Mouse (Mus musculus) forebrain, embryonic 14.5 days (tissue): ENCODE measurements around the gene Gm5741. TPM values are rescaled to one million over a fixed set of nuclear protein-coding genes. Genes with fewer than 3 reads are reported as not detected.

ENCODE experiments used
- ATAC-seq: fragments of 200-750 bp; cut with Nextera tagmentation; 2 replicates; pipeline ENCODE4 v1.8.0; 2017; ENCODE audit warnings: mild to moderate bottlenecking, moderate library complexity
- DNase-seq: peaks from one replicate; pipeline ENCODE4 v3.0.0-alpha.2; 2015; ENCODE audit warnings: low spot score
- H3K27ac ChIP-seq: fragments of 300-500 bp; sonication (generic); 2 replicates; pipeline ENCODE4 v1.5.1; 2014; ENCODE audit warnings: low read depth, mild to moderate bottlenecking, control low read depth, low read length, moderate library complexity
- H3K27me3 ChIP-seq: fragments of 300-500 bp; sonication (generic); replicated peaks from 2 replicates; pipeline ENCODE4 v1.6.1; 2014; ENCODE audit warnings: low read length, control low read depth, mixed read lengths; ENCODE audit not compliant: control insufficient read depth, insufficient read depth
- H3K36me3 ChIP-seq: fragments of 300-500 bp; sonication (generic); 2 replicates; pipeline ENCODE4 v1.6.1; 2014; ENCODE audit warnings: low read length, control low read depth; ENCODE audit not compliant: control insufficient read depth, insufficient read depth
- H3K4me1 ChIP-seq: fragments of 300-500 bp; sonication (generic); 2 replicates; pipeline ENCODE4 v1.6.1; 2014; ENCODE audit warnings: antibody characterized with exemption, low read length, control low read depth; ENCODE audit not compliant: control insufficient read depth, insufficient read depth
- H3K4me2 ChIP-seq: fragments of 300-500 bp; sonication (generic); 2 replicates; pipeline ENCODE4 v1.6.1; 2014; ENCODE audit warnings: mild to moderate bottlenecking, control low read depth, low read length
- H3K4me3 ChIP-seq: fragments of 300-500 bp; sonication (generic); 2 replicates; pipeline ENCODE4 v1.5.1; 2014; ENCODE audit warnings: low read depth, low read length, control low read depth
- H3K9ac ChIP-seq: fragments of 300-500 bp; sonication (generic); 2 replicates; pipeline ENCODE4 v1.6.1; 2014; ENCODE audit warnings: mild to moderate bottlenecking, low read length, control low read depth, moderate library complexity
- H3K9me3 ChIP-seq: fragments of 300-500 bp; sonication (generic); replicated peaks from 2 replicates; pipeline ENCODE4 v1.6.1; 2016; ENCODE audit warnings: low read length, control low read depth, mixed read lengths; ENCODE audit not compliant: control insufficient read depth
- WGBS: fragments of 180-500 bp; shearing (Covaris S2); extraction: QIAGEN DNeasy Blood & Tissue Kit; methylation state at CpG from one replicate; pipeline ENCODE4 v1.1.7; 2014; 5-methylcytosine and 5-hydroxymethylcytosine counted together
- polyA plus RNA-seq: library from polyadenylated mRNA; unstranded; fragments of >200 nt; fragmentation: Nextera tagmentation; extraction: Ambion mirVana; gene quantifications from 2 replicates; pipeline ENCODE4 v1.2.1, GENCODE M21; 2014

Gm5741 gene
- polyA plus RNA-seq, 1 experiment from 2014 or later, result not detected

- H3K27me3 ChIP-seq, result no peaks in the 10 kb centered on the region
- peaks cover 33% of the 10 kb centered on the region for H3K36me3 ChIP-seq
- peak overlapping the region; percentile 99 for H3K27ac ChIP-seq
- ATAC-seq (no peak), DNase-seq (peak; percentile 41)
- H3K9ac ChIP-seq, result peak overlapping the region; percentile 93
- WGBS, result under 1% methylated on average over 51 of the region's 57 CpGs
- H3K4me1 ChIP-seq, result peaks cover 19% of the 10 kb centered on the region; the same call in 1 of the 2 replicates
- no peaks in the 10 kb centered on the region for H3K9me3 ChIP-seq
- peak overlapping the region; percentile 80 for H3K4me3 ChIP-seq
- H3K4me2 ChIP-seq, result peak overlapping the region; percentile 96
Observed at GRCm38 (mm10) chr8:85037681-85038531, 29.9 kb downstream of the Gm5741 start.

- ATAC-seq (peak; percentile 62), DNase-seq (peak; percentile 65)
- Histone ChIP-seq H3K36me3 (peaks cover 34% of the 10 kb centered on the region), H3K4me2 (peak overlapping the region; percentile 96), H3K9me3 (no peaks in the 10 kb centered on the region), H3K27me3 (no peaks in the 10 kb centered on the region), H3K4me1 (peaks cover 19% of the 10 kb centered on the region; the same call in 1 of the 2 replicates), H3K4me3 (peak overlapping the region; percentile 80), H3K27ac (peak overlapping the region; percentile 99), H3K9ac (peak overlapping the region; percentile 93)
- WGBS, result 0% methylated on average over 14 of the region's 14 CpGs
Observed at GRCm38 (mm10) chr8:85037366-85037680, 30.5 kb downstream of the Gm5741 start.

- H3K27ac ChIP-seq, result peak within 1 kb of the TSS; percentile 99
- peaks cover 33% of the 10 kb centered on the region for H3K36me3 ChIP-seq
- H3K4me2 ChIP-seq, result peak within 1 kb of the TSS; percentile 96
- peaks cover 19% of the 10 kb centered on the region; the same call in 1 of the 2 replicates for H3K4me1 ChIP-seq
- ATAC-seq, result peak; percentile 94
- peak within 1 kb of the TSS; percentile 93 for H3K9ac ChIP-seq
- WGBS, result under 1% methylated on average over 59 of the region's 59 CpGs
- peak within 1 kb of the TSS; percentile 80 for H3K4me3 ChIP-seq
- DNase-seq, result peak; percentile 99
- H3K9me3 ChIP-seq, result no peaks in the 10 kb centered on the region
- H3K27me3 ChIP-seq, result no peaks in the 10 kb centered on the region
Observed at GRCm38 (mm10) chr8:85036718-85037365, 30.9 kb downstream of the Gm5741 start, which contains the start of gene Tnpo2. Gene Tnpo2 (plus strand): TSS chr8:85036915.

GRCm38 (mm10) chr8:85036381-85036717 is 31.4 kb downstream of the Gm5741 start:
- Histone ChIP-seq H3K9ac (peak overlapping the region; percentile 67), H3K4me3 (peak overlapping the region; percentile 80), H3K4me2 (peak overlapping the region; percentile 87), H3K9me3 (no peaks in the 10 kb centered on the region), H3K27ac (peak overlapping the region; percentile 71), H3K4me1 (peaks cover 19% of the 10 kb centered on the region; the same call in 1 of the 2 replicates), H3K27me3 (no peaks in the 10 kb centered on the region), H3K36me3 (peaks cover 33% of the 10 kb centered on the region)
- WGBS, result 0% methylated on average over 9 of the region's 9 CpGs
- peak; percentile 49 for ATAC-seq
- no peak for DNase-seq

GRCm38 (mm10) chr8:85035728-85036310 is 32.0 kb downstream of the Gm5741 start:
- ATAC-seq (0 out of 2 replicates have a peak, but pooled peaks have one; percentile 0), DNase-seq (peak; percentile 23)
- WGBS, result 3% methylated on average over 15 of the region's 15 CpGs
- H3K27me3 ChIP-seq, result no peaks in the 10 kb centered on the region
- H3K4me3 ChIP-seq, result peak overlapping the region; percentile 80
- peaks cover 33% of the 10 kb centered on the region for H3K36me3 ChIP-seq
- H3K4me1 ChIP-seq, result peaks cover 19% of the 10 kb centered on the region; the same call in 1 of the 2 replicates
- H3K9me3 ChIP-seq, result no peaks in the 10 kb centered on the region
- peak overlapping the region; percentile 87 for H3K4me2 ChIP-seq
- H3K9ac ChIP-seq, result peak overlapping the region; percentile 67
- H3K27ac ChIP-seq, result peak overlapping the region; percentile 71

- Histone ChIP-seq H3K9ac (peak overlapping the region; percentile 67), H3K27me3 (no peaks in the 10 kb centered on the region), H3K4me2 (peak overlapping the region; percentile 87), H3K9me3 (no peaks in the 10 kb centered on the region), H3K27ac (no peak overlapping the region), H3K36me3 (peaks cover 33% of the 10 kb centered on the region), H3K4me1 (peaks cover 19% of the 10 kb centered on the region; the same call in 1 of the 2 replicates), H3K4me3 (peak overlapping the region; percentile 80)
- WGBS, result 7% methylated on average over 12 of the region's 12 CpGs
- DNase-seq (no peak), ATAC-seq (no peak)
Observed at GRCm38 (mm10) chr8:85035165-85035727, 32.5 kb downstream of the Gm5741 start.

GRCm38 (mm10) chr8:85034764-85035163 is 33.0 kb downstream of the Gm5741 start:
- no peak overlapping the region for H3K27ac ChIP-seq
- H3K9ac ChIP-seq, result peak overlapping the region; percentile 67; the same call in 1 of the 2 replicates
- DNase-seq, result peak; percentile 93

GRCm38 (mm10) chr8:85033867-85034266 is 33.9 kb downstream of the Gm5741 start:
- Histone ChIP-seq H3K9me3 (no peaks in the 10 kb centered on the region), H3K27me3 (no peaks in the 10 kb centered on the region), H3K27ac (no peak overlapping the region), H3K4me1 (peaks cover 21% of the 10 kb centered on the region), H3K4me3 (no peak overlapping the region), H3K4me2 (no peak overlapping the region), H3K36me3 (peaks cover 39% of the 10 kb centered on the region), H3K9ac (no peak overlapping the region)
- ATAC-seq (no peak), DNase-seq (no peak)
- 67% methylated on average over 1 of the region's 1 CpGs for WGBS

More at GRCm38 (mm10) chr8:85034764-85035163, 33.0 kb downstream of the Gm5741 start:
- H3K4me2 ChIP-seq, result peak overlapping the region; percentile 87
- 2% methylated on average over 12 of the region's 13 CpGs for WGBS
- ATAC-seq, result no peak
- peaks cover 19% of the 10 kb centered on the region; the same call in 1 of the 2 replicates for H3K4me1 ChIP-seq
- peak overlapping the region; percentile 80 for H3K4me3 ChIP-seq
- peaks cover 36% of the 10 kb centered on the region for H3K36me3 ChIP-seq
- H3K9me3 ChIP-seq, result no peaks in the 10 kb centered on the region
- H3K27me3 ChIP-seq, result no peaks in the 10 kb centered on the region
